Mouse (Mus musculus) erythroblast, embryonic 14.5 days (primary cell): ENCODE measurements around the gene Olfr65.
A peak's percentile ranks its signal among the peaks of the same experiment; 100 is the strongest.

Source experiments
- GATA1 ChIP-seq: IDR thresholded peaks from 2 replicates; pipeline ENCODE4 v1.6.1; 2012; ENCODE audit warnings: low read length, inconsistent platforms, mixed read lengths
- TAL1 ChIP-seq: IDR thresholded peaks from 3 replicates; pipeline ENCODE4 v1.6.1; 2012; ENCODE audit warnings: low read length, inconsistent platforms, mixed read lengths

- TF ChIP-seq TAL1 (peak; percentile 87), GATA1 (peak; percentile 63)
These were observed 42.4 kb upstream of the Olfr65 start for GRCm38 (mm10) chr7:103860855-103861254.
